Mouse (Mus musculus) midbrain, embryonic 16.5 days (tissue): ENCODE results near the gene Fam84b. TPM values are rescaled to one million over a fixed set of nuclear protein-coding genes. Genes with fewer than 3 reads are reported as not detected.

Experiments
- ATAC-seq: fragments of 200-750 bp; cut with Nextera tagmentation; 2 replicates; pipeline ENCODE4 v1.8.0; 2017; ENCODE audit warnings: moderate TSS enrichment
- H3K27ac ChIP-seq: fragments of 300-500 bp; sonication (generic); 2 replicates; pipeline ENCODE4 v1.5.1; 2014; ENCODE audit warnings: mild to moderate bottlenecking, low read length, mixed read lengths
- H3K27me3 ChIP-seq: fragments of 300-500 bp; sonication (generic); 2 replicates; pipeline ENCODE4 v1.6.1; 2014; ENCODE audit warnings: low read depth, low read length, mixed read lengths; ENCODE audit not compliant: control insufficient read depth, insufficient read depth
- H3K36me3 ChIP-seq: fragments of 300-500 bp; sonication (generic); 2 replicates; pipeline ENCODE4 v1.6.1; 2014; ENCODE audit warnings: mild to moderate bottlenecking, low read length, moderate library complexity, mixed read lengths; ENCODE audit not compliant: control insufficient read depth, insufficient read depth
- H3K4me1 ChIP-seq: fragments of 300-500 bp; sonication (generic); 2 replicates; pipeline ENCODE4 v1.6.1; 2014; ENCODE audit warnings: mild to moderate bottlenecking, low read length, mixed read lengths; ENCODE audit not compliant: control insufficient read depth, insufficient read depth
- H3K4me2 ChIP-seq: fragments of 300-500 bp; sonication (generic); 2 replicates; pipeline ENCODE4 v1.6.1; 2014; ENCODE audit warnings: mild to moderate bottlenecking, low read length, mixed read lengths
- H3K4me3 ChIP-seq: fragments of 300-500 bp; sonication (generic); 2 replicates; pipeline ENCODE4 v1.5.1; 2014; ENCODE audit warnings: low read depth, mild to moderate bottlenecking, low read length, moderate library complexity, mixed read lengths
- H3K9ac ChIP-seq: fragments of 300-500 bp; sonication (generic); 2 replicates; pipeline ENCODE4 v1.6.1; 2014; ENCODE audit warnings: low read depth, low read length, mixed read lengths
- H3K9me3 ChIP-seq: fragments of 300-500 bp; sonication (generic); replicated peaks from 2 replicates; pipeline ENCODE4 v1.6.1; 2014; ENCODE audit warnings: mild to moderate bottlenecking, low read length, mixed read lengths; ENCODE audit not compliant: control insufficient read depth, poor library complexity, severe bottlenecking
- WGBS: fragments of 180-500 bp; shearing (Covaris S2); extraction: QIAGEN DNeasy Blood & Tissue Kit; methylation state at CpG from one replicate; pipeline ENCODE4 v1.1.7; 2014; 5-methylcytosine and 5-hydroxymethylcytosine counted together
- polyA plus RNA-seq: library from polyadenylated mRNA; unstranded; fragments of >200 nt; fragmentation: Nextera tagmentation; extraction: Ambion mirVana; gene quantifications from 2 replicates; pipeline ENCODE4 v1.2.1, GENCODE M21; 2015

Fam84b gene
- polyA plus RNA-seq, 1 experiment from 2014 or later = 10.8 TPM

DNA sequence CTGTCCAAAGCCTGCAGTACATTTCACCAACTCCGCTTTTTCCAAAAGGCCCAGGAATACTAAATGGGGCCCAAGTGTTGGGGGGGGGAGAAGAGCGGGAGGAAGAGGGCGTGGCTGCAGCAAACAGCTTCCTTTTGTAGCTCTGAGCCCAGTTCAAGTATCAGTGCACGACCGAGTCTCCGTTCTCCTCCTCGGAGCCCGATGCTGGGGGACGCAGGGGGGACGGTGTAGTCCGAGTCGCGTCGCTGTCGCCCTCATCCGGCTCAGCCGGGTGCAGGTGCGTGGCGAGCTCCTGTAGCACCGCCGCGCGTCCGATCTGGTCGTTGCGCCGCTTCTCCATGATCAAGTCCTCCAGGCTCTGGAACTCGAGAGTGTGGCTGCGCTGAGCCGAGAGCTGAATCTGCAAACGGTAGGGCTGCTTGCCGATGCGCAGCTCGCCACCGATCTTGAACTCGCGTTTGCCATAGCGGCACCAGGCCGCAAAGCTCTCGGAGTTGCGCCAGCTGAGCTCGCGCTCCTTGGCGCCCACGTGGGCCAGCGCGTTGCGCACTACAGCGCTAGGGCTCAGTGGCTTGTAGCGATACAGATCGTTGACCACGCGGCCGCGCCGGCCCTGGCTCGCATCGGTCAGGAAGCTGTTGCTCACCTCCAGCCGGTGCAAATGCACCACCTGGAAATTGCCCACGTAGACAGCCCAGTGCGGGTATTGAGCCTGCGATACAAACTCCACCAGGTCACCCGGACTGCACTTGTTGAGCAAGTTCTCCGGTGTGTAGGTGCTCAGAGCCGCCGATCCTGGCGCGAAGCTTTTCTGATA, 30.6 kb downstream of the Fam84b start:
- under 1% methylated on average over 68 of the region's 68 CpGs for WGBS
- H3K36me3 ChIP-seq = no peaks in the 10 kb centered on the region
- H3K27me3 ChIP-seq = no peaks in the 10 kb centered on the region
- peak overlapping the region; percentile 75 for H3K4me3 ChIP-seq
- peak; percentile 86 for ATAC-seq
- peak overlapping the region; percentile 72 for H3K27ac ChIP-seq
- H3K4me2 ChIP-seq = peak overlapping the region; percentile 100
- no peaks in the 10 kb centered on the region for H3K9me3 ChIP-seq
- H3K4me1 ChIP-seq = no peaks in the 10 kb centered on the region; the same call in none of the 2 replicates
- H3K9ac ChIP-seq = peak overlapping the region; percentile 84

- H3K9ac ChIP-seq = peak overlapping the region; percentile 84
- no peaks in the 10 kb centered on the region for H3K9me3 ChIP-seq
- 2% methylated on average over 10 of the region's 10 CpGs for WGBS
- H3K27ac ChIP-seq = peak overlapping the region; percentile 72
- peak overlapping the region; percentile 75 for H3K4me3 ChIP-seq
- no peaks in the 10 kb centered on the region for H3K27me3 ChIP-seq
- H3K4me1 ChIP-seq = no peaks in the 10 kb centered on the region; the same call in none of the 2 replicates
- no peaks in the 10 kb centered on the region for H3K36me3 ChIP-seq
- ATAC-seq = peak; percentile 21; the same call in 1 of the 2 replicates
- peak overlapping the region; percentile 100 for H3K4me2 ChIP-seq
Measured at GRCm38 (mm10) chr15:60822101-60822802, 31.3 kb downstream of the Fam84b start.

- no peak for ATAC-seq
- no peaks in the 10 kb centered on the region for H3K27me3 ChIP-seq
- 100% methylated on average over 1 of the region's 1 CpGs for WGBS
- no peak overlapping the region for H3K9ac ChIP-seq
- H3K36me3 ChIP-seq = no peaks in the 10 kb centered on the region
- H3K4me2 ChIP-seq = no peak overlapping the region
- no peak overlapping the region for H3K4me3 ChIP-seq
- no peak overlapping the region for H3K27ac ChIP-seq
- H3K9me3 ChIP-seq = no peaks in the 10 kb centered on the region
- no peaks in the 10 kb centered on the region; the same call in 1 of the 2 replicates for H3K4me1 ChIP-seq
Measured at GRCm38 (mm10) chr15:60818500-60818899, 35.1 kb downstream of the Fam84b start.

- Histone ChIP-seq H3K27ac (no peak overlapping the region), H3K9ac (no peak overlapping the region), H3K4me1 (no peaks in the 10 kb centered on the region), H3K4me2 (no peak overlapping the region), H3K4me3 (no peak overlapping the region), H3K27me3 (no peaks in the 10 kb centered on the region), H3K9me3 (no peaks in the 10 kb centered on the region), H3K36me3 (no peaks in the 10 kb centered on the region)
- WGBS = 28% methylated on average over 1 of the region's 1 CpGs
- no peak for ATAC-seq
Measured at GRCm38 (mm10) chr15:60816478-60816877, 37.1 kb downstream of the Fam84b start.

GRCm38 (mm10) chr15:60814542-60814941, 39.0 kb downstream of the Fam84b start:
- 86% methylated on average over 3 of the region's 3 CpGs for WGBS
- no peak overlapping the region for H3K4me3 ChIP-seq
- no peaks in the 10 kb centered on the region for H3K36me3 ChIP-seq
- no peaks in the 10 kb centered on the region for H3K4me1 ChIP-seq
- H3K27ac ChIP-seq = no peak overlapping the region
- H3K9ac ChIP-seq = no peak overlapping the region
- ATAC-seq = no peak
- no peak overlapping the region for H3K4me2 ChIP-seq
- H3K9me3 ChIP-seq = no peaks in the 10 kb centered on the region
- H3K27me3 ChIP-seq = no peaks in the 10 kb centered on the region

- Histone ChIP-seq H3K4me3 (no peak overlapping the region), H3K4me1 (no peaks in the 10 kb centered on the region), H3K9me3 (no peaks in the 10 kb centered on the region), H3K27me3 (no peaks in the 10 kb centered on the region), H3K36me3 (no peaks in the 10 kb centered on the region), H3K4me2 (no peak overlapping the region), H3K27ac (no peak overlapping the region), H3K9ac (no peak overlapping the region)
- ATAC-seq = no peak
Measured at GRCm38 (mm10) chr15:60793041-60793673, 60.4 kb downstream of the Fam84b start.

GRCm38 (mm10) chr15:60789084-60789483, 64.5 kb downstream of the Fam84b start:
- Histone ChIP-seq H3K4me3 (no peak overlapping the region), H3K4me2 (no peak overlapping the region), H3K36me3 (no peaks in the 10 kb centered on the region), H3K27me3 (no peaks in the 10 kb centered on the region), H3K4me1 (no peaks in the 10 kb centered on the region), H3K9me3 (no peaks in the 10 kb centered on the region), H3K9ac (no peak overlapping the region), H3K27ac (no peak overlapping the region)
- no peak for ATAC-seq
- 80% methylated on average over 1 of the region's 1 CpGs for WGBS

- no peaks in the 10 kb centered on the region for H3K27me3 ChIP-seq
- no peak overlapping the region for H3K27ac ChIP-seq
- 89% methylated on average over 2 of the region's 2 CpGs for WGBS
- no peak overlapping the region for H3K9ac ChIP-seq
- no peak overlapping the region for H3K4me2 ChIP-seq
- no peaks in the 10 kb centered on the region for H3K36me3 ChIP-seq
- H3K4me1 ChIP-seq = no peaks in the 10 kb centered on the region
- no peak for ATAC-seq
- H3K4me3 ChIP-seq = no peak overlapping the region
- H3K9me3 ChIP-seq = no peaks in the 10 kb centered on the region
Measured at GRCm38 (mm10) chr15:60783761-60784160, 69.8 kb downstream of the Fam84b start.
